8 mouse cellular contexts compared by ENCODE assay signal in genomic region chr5:147748081-147748581, GRCm38 (mm10). TPM values are rescaled to one million over a fixed set of nuclear protein-coding genes. Genes with fewer than 3 reads are reported as not detected.
DNase-seq lines count a peak whose midpoint lies in the region; ATAC-seq and TF ChIP-seq lines count a peak whose summit lies in the region.

No protein-coding gene starts in this region.

- peak; percentile 60 to 69 for DNase-seq in adrenal gland, adult 18-20 months (ENCODE audit: low spot score in 2 of 2)
- DNase-seq in forebrain, embryonic 11.5 days (ENCODE audit: low spot score): peak; percentile 74
- peak; percentile 70 to 72 for DNase-seq in heart, postnatal 10 days
- DNase-seq in kidney, postnatal 25 days: peak; percentile 66 to 81
- DNase-seq in lung, postnatal 10 days: peak; percentile 62
- peak; percentile 68 for DNase-seq in retina, postnatal 1 day
- DNase-seq in frontal cortex, postnatal 25 days (ENCODE audit: low spot score in 2 of 2): no peak

- H3K4me3 ChIP-seq in C2C12 (ENCODE audit: insufficient read depth, poor library complexity, severe bottlenecking): no peak overlapping the region
- H3K4me3 ChIP-seq in forebrain, embryonic 11.5 days (ENCODE audit: low read depth, low read length): peak overlapping the region; percentile 6; the same call in 1 of the 2 replicates

- peak overlapping the region; percentile 38 for H3K4me2 ChIP-seq in forebrain, embryonic 11.5 days (ENCODE audit: low read depth, low read length, severe bottlenecking)

- no peaks in the 10 kb centered on the region for H3K79me3 ChIP-seq in C2C12 (ENCODE audit: low read depth)

- no peak for ATAC-seq in forebrain, embryonic 11.5 days (replicated peaks; ENCODE audit: low FRiP score)

- WGBS in forebrain, embryonic 11.5 days: 2% methylated on average over 15 of the region's 15 CpGs

- no peak overlapping the region for H3K27ac ChIP-seq in forebrain, embryonic 11.5 days (ENCODE audit: low read depth, low read length)

- H3K36me3 ChIP-seq in C2C12 (ENCODE audit: control insufficient read depth, insufficient read depth): no peaks in the 10 kb centered on the region
- H3K36me3 ChIP-seq in forebrain, embryonic 11.5 days (ENCODE audit: control insufficient read depth, insufficient read depth, low read length): no peaks in the 10 kb centered on the region

- no peak overlapping the region; the same call in 1 of the 2 replicates for H3K9ac ChIP-seq in forebrain, embryonic 11.5 days (ENCODE audit: low read length)

- H3K79me2 ChIP-seq in C2C12 (ENCODE audit: control insufficient read depth, insufficient read depth): no peaks in the 10 kb centered on the region

- H3ac ChIP-seq in C2C12 (ENCODE audit: control insufficient read depth, insufficient read length, low read depth): no peak overlapping the region

- intact Hi-C loops in heart, postnatal 10 days (cut with DNase I): no loop called here

- peaks cover 5% of the 10 kb centered on the region for H3K4me1 ChIP-seq in forebrain, embryonic 11.5 days (replicated peaks; ENCODE audit: control insufficient read depth, insufficient read depth, low read length)

- H3K9me3 ChIP-seq in forebrain, embryonic 11.5 days (ENCODE audit: control insufficient read depth, low read length): no peaks in the 10 kb centered on the region

- no peaks in the 10 kb centered on the region for H3K27me3 ChIP-seq in C2C12 (ENCODE audit: control insufficient read depth, insufficient read depth, insufficient read length)
- H3K27me3 ChIP-seq in forebrain, embryonic 11.5 days (ENCODE audit: control insufficient read depth, insufficient read depth, low read length): peaks cover 19% of the 10 kb centered on the region

- TF ChIP-seq CTCF in C2C12 (IDR thresholded peaks at IDR 0.05; ENCODE audit: control insufficient read depth, insufficient read depth, insufficient read length): no peak

TF ChIP-seq in C2C12, 6 proteins besides CTCF, POLR2A, EP300 and RAD21:
- TF ChIP-seq FOSL1 (IDR thresholded peaks at IDR 0.05; ENCODE audit: insufficient read depth, low read length, poor library complexity, severe bottlenecking) (no peak), MYOG (IDR thresholded peaks at IDR 0.05; ENCODE audit: control insufficient read depth, extremely low read depth, insufficient read length) (no peak), MAX (IDR thresholded peaks at IDR 0.05) (no peak), CEBPB (IDR thresholded peaks at IDR 0.05; ENCODE audit: low read depth) (peak; percentile 87)

RNA-seq across cellular contexts. Expression of gene Flt1, which starts 22.3 kb away (rescaled TPM):
- polyA plus RNA-seq in C2C12 (2012; fragmentation: generic; extraction: Trizol): 2.1 TPM
- 10 to 100 TPM; 63.0 to 74.4 TPM for total RNA-seq in adrenal gland, adult 18-20 months (2021)
- polyA plus RNA-seq in forebrain, embryonic 11.5 days (2014; fragmentation: Nextera tagmentation; extraction: Ambion mirVana): 10.1 and 11.9 TPM in 2 replicates
- 10 to 100 TPM; 53.6 to 56.0 TPM for total RNA-seq in heart, postnatal 10 days (2021)

Comparison
In these comparisons a context has a peak if more than half of its experiments do, and no peak if none do; other contexts are left out.
1. DNase-seq: peak in adrenal gland, adult 18-20 months (2 of 2), forebrain, embryonic 11.5 days (single experiment), heart, postnatal 10 days (2 of 2), kidney, postnatal 25 days (2 of 2), lung, postnatal 10 days (single experiment) and retina, postnatal 1 day (single experiment); none in frontal cortex, postnatal 25 days (0 of 2).